Comparison of ENCODE assay signal across 8 mouse cellular contexts in the genomic region with DNA sequence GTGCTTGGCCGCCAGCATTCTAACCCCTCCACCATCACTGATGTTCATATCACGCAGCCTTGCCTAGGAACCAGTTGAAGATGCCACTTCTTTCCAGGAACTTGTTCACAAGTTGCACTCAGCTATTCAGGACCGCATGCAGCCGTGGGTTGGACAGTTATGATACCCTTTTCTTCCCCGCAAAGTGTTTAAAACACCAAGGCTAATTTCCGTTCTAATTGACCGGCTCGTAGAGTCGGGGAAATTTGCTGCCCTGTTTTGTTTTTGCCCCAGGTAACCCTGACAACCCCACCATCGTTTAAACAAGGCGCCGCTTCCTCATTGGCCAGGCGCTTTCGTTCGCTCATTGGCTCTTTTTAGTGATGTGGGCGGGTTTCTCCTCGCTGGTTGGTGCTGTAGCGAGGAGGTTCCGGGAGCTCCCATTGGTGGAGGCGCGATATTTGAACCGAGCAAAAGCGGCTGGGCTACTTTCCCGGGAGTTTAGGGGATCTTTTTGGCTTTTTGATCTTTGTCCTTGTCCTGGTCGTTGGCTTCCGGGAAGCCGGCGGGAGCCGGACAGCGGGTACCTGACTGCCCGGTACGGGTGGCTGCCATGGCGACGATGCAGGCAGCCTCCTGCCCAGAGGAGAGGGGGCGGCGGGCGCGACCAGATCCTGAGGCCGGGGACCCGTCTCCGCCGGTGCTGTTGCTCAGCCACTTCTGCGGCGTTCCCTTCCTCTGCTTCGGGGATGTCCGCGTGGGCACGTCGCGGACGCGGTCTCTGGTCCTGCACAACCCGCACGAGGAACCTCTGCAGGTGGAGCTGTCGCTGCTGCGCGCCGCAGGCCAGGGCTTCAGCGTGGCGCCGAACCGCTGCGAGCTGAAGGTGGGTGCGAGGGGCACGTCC. TPM values are rescaled to one million over a fixed set of nuclear protein-coding genes. Genes with fewer than 3 reads are reported as not detected.
DNase-seq lines count a peak whose midpoint lies in the region; ATAC-seq lines count a peak whose summit lies in the region.

Aspm (plus strand) TSS at position 433 of the 886 bp plus-strand sequence.

- DNase-seq in adrenal gland, adult (ENCODE audit: inconsistent age in 2 of 2, low spot score in 1 of 2): peak; percentile 90 to 96
- DNase-seq in embryo, embryonic 10.5 days (ENCODE audit: low spot score): peak; percentile 98
- DNase-seq in gastrocnemius, postnatal 14 days: peak; percentile 85
- DNase-seq in left cerebral cortex, postnatal 10 days (ENCODE audit: extremely low spot score in 1 of 2, low spot score in 2 of 2): peak; percentile 89 to 91
- DNase-seq in right cerebral cortex, postnatal 25 days: peak; percentile 84
- DNase-seq in urinary bladder, postnatal 4 days (ENCODE audit: low spot score in 2 of 2): peak; percentile 83 to 86

- ATAC-seq in inflammation-experienced regulatory T-cells, adult 6 months: peak; percentile 99
- ATAC-seq in megakaryocyte-erythroid progenitor cell, adult 5-6 weeks (replicated peaks; ENCODE audit: low FRiP score, low TSS enrichment, poor library complexity, severe bottlenecking): peak; percentile 98

- intact Hi-C loops in gastrocnemius, postnatal 14 days (cut with DNase I; ENCODE audit: low total_unique reads): no loop called here
- intact Hi-C loops in left cerebral cortex, postnatal 10 days (cut with DNase I): no loop called here

RNA-seq across cellular contexts. Expression of gene Aspm, which starts in this region (rescaled TPM):
- total RNA-seq in gastrocnemius, postnatal 14 days (2021): 1 to 10 TPM; 2.5 to 2.7 TPM
- polyA plus RNA-seq in inflammation-experienced regulatory T-cells, adult 6 months (2017; shearing (Covaris generic)): 10 to 100 TPM in 1 of 3 experiments, 1 to 10 TPM in 1, under 1 TPM in 1; 0.50 to 10.3 (median 1.2) TPM
- total RNA-seq in left cerebral cortex, postnatal 10 days (2021): 1 to 10 TPM; 2.0 to 2.2 TPM
- 26.5 and 32.8 TPM in 2 replicates for total RNA-seq in megakaryocyte-erythroid progenitor cell, adult 5-6 weeks (2014; fragmentation: Nextera tagmentation)
- total RNA-seq in megakaryocyte-erythroid progenitor cell, adult 5-6 weeks (2017): 44.5 and 49.7 TPM in 2 replicates

Comparison
In these comparisons a context has a peak if more than half of its experiments do, and no peak if none do; other contexts are left out.
1. Peak in every context shown above with its lines: DNase-seq and ATAC-seq.
2. RNA of gene Aspm (total RNA-seq): 26.5 to 49.7 TPM in megakaryocyte-erythroid progenitor cell, adult 5-6 weeks; 2.5 to 2.7 TPM in gastrocnemius, postnatal 14 days and 2.0 to 2.2 TPM in left cerebral cortex, postnatal 10 days; every median in the first group is over 4 times any median in the second.